Mouse (Mus musculus): ENCODE measurements at regions not wholly inside any gene's neighbourhood (a gene's known extent, or its start where the extent isn't known, plus 50 kb on each side); places are given as distances from the start of the nearest gene placed in this dataset.
A peak's percentile ranks its signal among the peaks of the same experiment; 100 is the strongest.

- peak; percentile 16 for DNase-seq (ENCODE audit: low read depth, low spot score)
These were observed 193.4 kb upstream of the Man1a start for GRCm38 (mm10) chr10:54269785-54270184.

- DNase-seq (ENCODE audit: low read depth, low spot score): no peak
These were observed 192.9 kb upstream of the Man1a start for GRCm38 (mm10) chr10:54269354-54269753.

GRCm38 (mm10) chr10:54266656-54267055, 190.2 kb upstream of the Man1a start:
- no peak for DNase-seq (ENCODE audit: low read depth, low spot score)

GRCm38 (mm10) chr10:54254874-54255641, 178.6 kb upstream of the Man1a start:
- DNase-seq (ENCODE audit: low read depth, low spot score): no peak

- DNase-seq (ENCODE audit: low read depth, low spot score): no peak
These were observed 168.6 kb upstream of the Man1a start for GRCm38 (mm10) chr10:54244995-54245394.

GRCm38 (mm10) chr10:54202362-54202761, 126.0 kb upstream of the Man1a start:
- DNase-seq (ENCODE audit: low read depth, low spot score): no peak

- no peak for DNase-seq (ENCODE audit: low read depth, low spot score)
These were observed 125.3 kb upstream of the Man1a start for GRCm38 (mm10) chr10:54201727-54202126.

- DNase-seq (ENCODE audit: low read depth, low spot score): peak; percentile 34
These were observed 106.3 kb upstream of the Man1a start for GRCm38 (mm10) chr10:54182670-54183069.

- peak; percentile 36 for DNase-seq (ENCODE audit: low read depth, low spot score)
These were observed 92.9 kb upstream of the Man1a start for GRCm38 (mm10) chr10:54169320-54169719.

GRCm38 (mm10) chr10:54161091-54161742, 84.8 kb upstream of the Man1a start:
- no peak for DNase-seq (ENCODE audit: low read depth, low spot score)

- no peak for DNase-seq (ENCODE audit: low read depth, low spot score)
These were observed 77.5 kb upstream of the Man1a start for GRCm38 (mm10) chr10:54153928-54154327.

GRCm38 (mm10) chr10:54132634-54133033, 56.2 kb upstream of the Man1a start:
- DNase-seq (ENCODE audit: low read depth, low spot score): peak; percentile 19
